Mouse (Mus musculus): ENCODE measurements around the gene Wdtc1. TPM values are rescaled to one million over a fixed set of nuclear protein-coding genes. Genes with fewer than 3 reads are reported as not detected.

The Wdtc1 gene
- polyA plus RNA-seq (2014; fragmentation: Illumina TruSeq; extraction: RNeasy Lipid Tissue Mini Kit (QIAGEN cat#74804); ENCODE audit: low read depth, low replicate concordance), result 48.1 TPM

DNA sequence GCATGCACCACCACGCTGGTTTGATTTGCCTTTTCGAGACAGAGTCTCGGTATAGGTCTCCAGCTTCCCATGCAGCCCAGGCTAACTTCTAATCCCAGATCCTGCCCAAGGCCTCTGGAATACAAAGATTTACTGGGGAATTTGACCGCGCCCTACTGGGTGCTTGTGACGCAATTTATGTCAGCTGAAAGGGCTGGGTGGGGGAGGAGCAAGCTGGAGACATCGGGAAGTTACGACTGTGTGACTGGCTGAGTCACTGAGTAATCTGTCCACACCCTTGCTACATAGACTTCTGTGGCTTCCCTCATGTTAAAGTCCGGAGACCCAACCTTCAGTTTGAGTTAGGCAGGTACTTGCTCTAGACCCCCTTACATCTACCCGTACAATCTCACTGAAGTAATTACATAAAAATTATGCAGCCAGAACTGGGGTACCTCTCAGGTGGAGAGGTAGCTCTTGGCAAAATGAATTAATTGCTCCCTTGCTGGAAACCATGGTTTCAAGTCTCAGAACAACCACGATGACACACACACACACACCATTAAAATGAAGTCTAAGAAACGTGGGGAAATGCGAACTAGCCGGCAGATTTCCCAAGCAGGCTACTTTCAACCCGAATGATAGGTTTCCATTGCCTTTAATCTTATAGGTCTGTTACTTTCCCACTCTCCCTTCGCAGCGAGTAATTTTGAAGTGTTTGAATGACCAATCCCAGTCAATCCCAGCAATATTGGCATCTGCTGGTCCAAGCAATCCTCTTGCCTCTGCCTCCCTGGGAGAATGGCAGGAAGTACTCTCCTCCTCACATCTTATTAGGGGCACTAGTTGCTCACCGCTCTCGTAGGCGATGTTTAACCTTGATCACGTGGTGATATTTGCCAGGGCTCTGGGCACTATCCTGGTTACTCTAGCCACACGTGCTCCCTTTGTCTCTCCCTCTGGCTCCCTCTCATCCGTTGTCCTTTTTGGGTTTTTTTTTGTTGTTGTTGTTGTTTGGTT lies at the start of gene Wdtc1:
Wdtc1 (minus strand) TSS at position 115 of the 999 bp plus-strand sequence.

DNA sequence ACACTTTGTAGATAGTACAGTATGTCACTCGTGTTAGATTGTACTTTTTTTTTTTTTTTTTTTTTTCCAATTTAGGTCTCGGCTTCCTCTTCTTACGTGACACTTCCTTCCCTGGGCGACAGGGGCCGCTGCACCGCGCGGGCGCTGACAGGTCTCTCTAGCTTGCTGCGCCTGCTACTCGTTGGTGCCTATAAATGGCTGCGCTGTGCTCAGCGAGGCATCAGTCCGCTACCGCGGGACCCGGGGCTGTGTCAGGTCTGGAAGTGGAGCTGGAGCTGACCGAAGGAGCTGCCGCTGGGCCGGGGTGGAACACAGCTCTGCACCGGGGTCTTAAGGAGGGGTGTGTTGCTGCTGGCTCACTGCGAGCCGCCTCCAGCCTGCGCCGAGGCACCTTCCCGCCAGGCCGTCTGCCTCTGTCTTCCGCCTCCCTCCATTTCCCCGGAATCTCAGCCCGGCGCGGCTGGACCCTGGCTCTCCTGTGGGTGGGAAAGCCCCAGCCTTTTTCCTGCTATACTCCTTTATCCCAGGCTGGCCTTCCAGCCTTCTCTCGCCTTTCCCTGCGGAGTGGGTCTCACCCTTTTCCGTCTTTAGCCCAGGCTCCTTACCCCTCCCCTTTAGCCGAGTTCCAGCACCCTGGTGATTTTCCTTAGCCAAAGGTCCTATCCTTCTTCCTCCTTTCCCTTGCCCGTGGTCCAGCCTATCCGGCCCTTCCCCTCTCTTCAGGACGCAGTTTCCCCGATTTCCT lies 16.4 kb upstream of the Wdtc1 start, which contains the start of gene Slc9a1:
Slc9a1 (plus strand) TSS at position 154 of the 745 bp plus-strand sequence.

GRCm38 (mm10) chr4:133277104-133278026 lies 75.9 kb downstream of the Wdtc1 start, which contains the start of gene Tmem222:
TSS of gene Tmem222 (minus strand) at chr4:133277792.

DNA sequence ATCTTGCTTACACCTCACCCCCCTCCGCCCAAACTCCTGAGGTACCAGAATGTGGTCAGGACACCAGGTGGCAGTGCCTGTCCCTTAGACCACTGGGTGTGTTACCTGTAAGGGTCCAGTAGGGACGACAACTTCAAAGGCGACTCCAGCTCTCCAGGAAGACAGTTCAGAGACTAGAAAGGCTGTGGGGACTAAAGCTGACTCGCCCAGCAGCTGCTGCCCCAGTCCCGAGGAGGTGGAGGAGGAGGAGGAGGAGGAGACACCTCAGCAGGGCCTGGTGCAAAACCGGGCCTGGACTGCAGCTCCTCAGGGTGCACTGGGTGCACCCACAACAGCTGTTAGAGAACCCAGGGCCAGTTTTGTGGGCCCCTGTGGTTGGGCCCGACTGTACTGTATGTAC lies 90.4 kb downstream of the Wdtc1 start, which contains the start of gene Sytl1:
Sytl1 (minus strand) TSS at position 232 of the 400 bp plus-strand sequence.

Other genes starting within 250 kb of the Wdtc1 start
- gene Wasf2, start 223.0 kb downstream of the Wdtc1 start, polyA plus RNA-seq (2014; fragmentation: Illumina TruSeq; extraction: RNeasy Lipid Tissue Mini Kit (QIAGEN cat#74804); ENCODE audit: low read depth, low replicate concordance), result 28.1 TPM
- gene Cd164l2, start 141.3 kb downstream of the Wdtc1 start, polyA plus RNA-seq (2014; fragmentation: Illumina TruSeq; extraction: RNeasy Lipid Tissue Mini Kit (QIAGEN cat#74804); ENCODE audit: low read depth, low replicate concordance), result not detected
- not detected for gene Gpr3, start 140.9 kb downstream of the Wdtc1 start, polyA plus RNA-seq (2014; fragmentation: Illumina TruSeq; extraction: RNeasy Lipid Tissue Mini Kit (QIAGEN cat#74804); ENCODE audit: low read depth, low replicate concordance)
- gene Map3k6, start 112.7 kb downstream of the Wdtc1 start, polyA plus RNA-seq (2014; fragmentation: Illumina TruSeq; extraction: RNeasy Lipid Tissue Mini Kit (QIAGEN cat#74804); ENCODE audit: low read depth, low replicate concordance), result 12.1 TPM
- 1.5 TPM for gene Sytl1, start 90.4 kb downstream of the Wdtc1 start, polyA plus RNA-seq (2014; fragmentation: Illumina TruSeq; extraction: RNeasy Lipid Tissue Mini Kit (QIAGEN cat#74804); ENCODE audit: low read depth, low replicate concordance)
- 45.1 TPM for gene Tmem222, start 75.7 kb downstream of the Wdtc1 start, polyA plus RNA-seq (2014; fragmentation: Illumina TruSeq; extraction: RNeasy Lipid Tissue Mini Kit (QIAGEN cat#74804); ENCODE audit: low read depth, low replicate concordance)
- 16.6 TPM for gene Slc9a1, start 16.2 kb upstream of the Wdtc1 start, polyA plus RNA-seq (2014; fragmentation: Illumina TruSeq; extraction: RNeasy Lipid Tissue Mini Kit (QIAGEN cat#74804); ENCODE audit: low read depth, low replicate concordance)
- gene Tent5b, start 126.7 kb upstream of the Wdtc1 start, polyA plus RNA-seq (2014; fragmentation: Illumina TruSeq; extraction: RNeasy Lipid Tissue Mini Kit (QIAGEN cat#74804); ENCODE audit: low read depth, low replicate concordance), result 1.3 TPM
- 4.7 TPM for gene Trnp1, start 145.1 kb upstream of the Wdtc1 start, polyA plus RNA-seq (2014; fragmentation: Illumina TruSeq; extraction: RNeasy Lipid Tissue Mini Kit (QIAGEN cat#74804); ENCODE audit: low read depth, low replicate concordance)
- gene Kdf1, start 165.5 kb upstream of the Wdtc1 start, polyA plus RNA-seq (2014; fragmentation: Illumina TruSeq; extraction: RNeasy Lipid Tissue Mini Kit (QIAGEN cat#74804); ENCODE audit: low read depth, low replicate concordance), result not detected
- gene Nudc, start 192.5 kb upstream of the Wdtc1 start, polyA plus RNA-seq (2014; fragmentation: Illumina TruSeq; extraction: RNeasy Lipid Tissue Mini Kit (QIAGEN cat#74804); ENCODE audit: low read depth, low replicate concordance), result 126 TPM
- gene Nr0b2, start 199.9 kb upstream of the Wdtc1 start, polyA plus RNA-seq (2014; fragmentation: Illumina TruSeq; extraction: RNeasy Lipid Tissue Mini Kit (QIAGEN cat#74804); ENCODE audit: low read depth, low replicate concordance), result 12.8 TPM
- gene Gpatch3, start 221.3 kb upstream of the Wdtc1 start, polyA plus RNA-seq (2014; fragmentation: Illumina TruSeq; extraction: RNeasy Lipid Tissue Mini Kit (QIAGEN cat#74804); ENCODE audit: low read depth, low replicate concordance), result 2.0 TPM
- gene Gpn2, start 230.9 kb upstream of the Wdtc1 start, polyA plus RNA-seq (2014; fragmentation: Illumina TruSeq; extraction: RNeasy Lipid Tissue Mini Kit (QIAGEN cat#74804); ENCODE audit: low read depth, low replicate concordance), result 9.2 TPM
- gene Sfn, start 248.7 kb upstream of the Wdtc1 start, polyA plus RNA-seq (2014; fragmentation: Illumina TruSeq; extraction: RNeasy Lipid Tissue Mini Kit (QIAGEN cat#74804); ENCODE audit: low read depth, low replicate concordance), result 1.8 TPM